Mouse (Mus musculus) neural tube, embryonic 15.5 days (tissue): Measurements from ENCODE around the gene Gm19935. TPM values are rescaled to one million over a fixed set of nuclear protein-coding genes. Genes with fewer than 3 reads are reported as not detected.
A peak's percentile ranks its signal among the peaks of the same experiment; 100 is the strongest.

Experiments used
- ATAC-seq: fragments of 200-750 bp; cut with Nextera tagmentation; 2 replicates; pipeline ENCODE4 v1.8.0; 2017; ENCODE audit warnings: mild to moderate bottlenecking, moderate TSS enrichment, moderate library complexity; ENCODE audit not compliant: low FRiP score
- H3K27ac ChIP-seq: fragments of 300-500 bp; sonication (generic); replicated peaks from 2 replicates; pipeline ENCODE4 v1.5.1; 2015; ENCODE audit warnings: mild to moderate bottlenecking, inconsistent platforms
- H3K27me3 ChIP-seq: fragments of 300-500 bp; sonication (generic); replicated peaks from 2 replicates; pipeline ENCODE4 v1.6.1; 2015; ENCODE audit warnings: inconsistent platforms
- H3K36me3 ChIP-seq: fragments of 300-500 bp; sonication (generic); 2 replicates; pipeline ENCODE4 v1.6.1; 2015; ENCODE audit warnings: inconsistent platforms
- H3K4me1 ChIP-seq: fragments of 300-500 bp; sonication (generic); 2 replicates; pipeline ENCODE4 v1.6.1; 2015; ENCODE audit warnings: inconsistent platforms
- H3K4me2 ChIP-seq: fragments of 300-500 bp; sonication (generic); 2 replicates; pipeline ENCODE4 v1.6.1; 2015; ENCODE audit warnings: inconsistent platforms, mild to moderate bottlenecking, moderate library complexity
- H3K4me3 ChIP-seq: fragments of 300-500 bp; sonication (generic); replicated peaks from 2 replicates; pipeline ENCODE4 v1.5.1; 2015; ENCODE audit warnings: mild to moderate bottlenecking, inconsistent platforms
- H3K9ac ChIP-seq: fragments of 300-500 bp; sonication (generic); replicated peaks from 2 replicates; pipeline ENCODE4 v1.6.1; 2015; ENCODE audit warnings: mild to moderate bottlenecking, inconsistent platforms
- H3K9me3 ChIP-seq: fragments of 300-500 bp; sonication (generic); replicated peaks from 2 replicates; pipeline ENCODE4 v1.6.1; 2016; ENCODE audit warnings: inconsistent platforms
- WGBS: fragments of 180-500 bp; shearing (Covaris S2); methylation state at CpG from one replicate; pipeline ENCODE4 v1.1.7; 2015; ENCODE audit warnings: mixed read lengths; 5-methylcytosine and 5-hydroxymethylcytosine counted together
- polyA plus RNA-seq: library from polyadenylated mRNA; unstranded; fragments of >200 nt; fragmentation: Nextera tagmentation; extraction: Ambion mirVana; gene quantifications from 2 replicates; pipeline ENCODE4 v1.2.1, GENCODE M21; 2015

Gm19935 gene
- polyA plus RNA-seq, 1 experiment from 2014 or later = 3.3 TPM

GRCm38 (mm10) chr8:90828987-90829740 is 12.0 kb upstream of the Gm19935 start:
- H3K4me1 ChIP-seq = peaks cover 26% of the 10 kb centered on the region
- WGBS = 3% methylated on average over 11 of the region's 11 CpGs
- H3K36me3 ChIP-seq = no peaks in the 10 kb centered on the region
- H3K27me3 ChIP-seq = no peaks in the 10 kb centered on the region
- peak overlapping the region; percentile 58 for H3K4me3 ChIP-seq
- H3K4me2 ChIP-seq = peak overlapping the region; percentile 89
- H3K9ac ChIP-seq = peak overlapping the region; percentile 61
- H3K27ac ChIP-seq = peak overlapping the region; percentile 79
- ATAC-seq = peak; percentile 77
- H3K9me3 ChIP-seq = no peaks in the 10 kb centered on the region

GRCm38 (mm10) chr8:90828181-90828986 is 11.2 kb upstream of the Gm19935 start, which contains the start of gene Chd9:
Gene Chd9, plus strand, starts transcription at chr8:90828352.
- H3K27ac ChIP-seq = peak within 1 kb of the TSS; percentile 79
- peak; percentile 95 for ATAC-seq
- H3K9me3 ChIP-seq = no peaks in the 10 kb centered on the region
- under 1% methylated on average over 39 of the region's 39 CpGs for whole genome bisulfite sequencing
- peaks cover 26% of the 10 kb centered on the region for H3K4me1 ChIP-seq
- peak within 1 kb of the TSS; percentile 61 for H3K9ac ChIP-seq
- no peaks in the 10 kb centered on the region for H3K27me3 ChIP-seq
- no peaks in the 10 kb centered on the region for H3K36me3 ChIP-seq
- H3K4me3 ChIP-seq = peak within 1 kb of the TSS; percentile 58
- peak within 1 kb of the TSS; percentile 89 for H3K4me2 ChIP-seq

- H3K9ac ChIP-seq = no peak overlapping the region
- H3K36me3 ChIP-seq = no peaks in the 10 kb centered on the region
- no peak overlapping the region for H3K27ac ChIP-seq
- H3K27me3 ChIP-seq = no peaks in the 10 kb centered on the region
- H3K4me3 ChIP-seq = no peak overlapping the region
- H3K4me1 ChIP-seq = peaks cover 22% of the 10 kb centered on the region
- no peak for ATAC-seq
- no peak overlapping the region for H3K4me2 ChIP-seq
- no peaks in the 10 kb centered on the region for H3K9me3 ChIP-seq
- 85% methylated on average over 9 of the region's 9 CpGs for WGBS
Measured at GRCm38 (mm10) chr8:90825459-90825871, 8.3 kb upstream of the Gm19935 start.

- WGBS = 63% methylated on average over 11 of the region's 11 CpGs
- no peaks in the 10 kb centered on the region for H3K9me3 ChIP-seq
- no peak for ATAC-seq
- H3K27me3 ChIP-seq = no peaks in the 10 kb centered on the region
- H3K9ac ChIP-seq = no peak overlapping the region
- H3K4me3 ChIP-seq = no peak overlapping the region
- H3K36me3 ChIP-seq = no peaks in the 10 kb centered on the region
- H3K4me1 ChIP-seq = no peaks in the 10 kb centered on the region
- H3K27ac ChIP-seq = no peak overlapping the region
- H3K4me2 ChIP-seq = no peak overlapping the region
Measured at GRCm38 (mm10) chr8:90822443-90822842, 5.2 kb upstream of the Gm19935 start.

DNA sequence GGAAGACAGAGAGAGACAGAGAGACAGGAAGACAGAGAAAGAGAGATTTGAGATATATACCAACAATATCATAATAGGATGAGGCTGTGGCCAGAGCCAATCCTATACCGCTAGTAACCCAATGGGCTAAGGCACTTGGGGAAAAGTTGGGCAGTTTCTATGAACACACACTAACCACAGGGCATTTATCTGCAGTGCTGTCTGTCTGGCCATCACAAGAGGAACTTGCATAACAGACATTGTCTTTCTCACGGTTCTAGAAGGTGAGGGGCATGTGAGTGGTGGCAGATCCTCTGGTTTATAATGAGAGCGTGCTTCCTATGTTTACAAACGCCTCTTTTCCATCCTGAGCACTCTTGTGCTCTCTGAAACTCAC is 3.1 kb upstream of the Gm19935 start:
- Histone ChIP-seq H3K4me1 (peaks cover 10% of the 10 kb centered on the region), H3K4me2 (no peak overlapping the region), H3K36me3 (no peaks in the 10 kb centered on the region), H3K4me3 (no peak overlapping the region), H3K9ac (no peak overlapping the region), H3K27ac (no peak overlapping the region), H3K9me3 (no peaks in the 10 kb centered on the region), H3K27me3 (no peaks in the 10 kb centered on the region)
- ATAC-seq = no peak
- 89% methylated on average over 4 of the region's 4 CpGs for WGBS

DNA sequence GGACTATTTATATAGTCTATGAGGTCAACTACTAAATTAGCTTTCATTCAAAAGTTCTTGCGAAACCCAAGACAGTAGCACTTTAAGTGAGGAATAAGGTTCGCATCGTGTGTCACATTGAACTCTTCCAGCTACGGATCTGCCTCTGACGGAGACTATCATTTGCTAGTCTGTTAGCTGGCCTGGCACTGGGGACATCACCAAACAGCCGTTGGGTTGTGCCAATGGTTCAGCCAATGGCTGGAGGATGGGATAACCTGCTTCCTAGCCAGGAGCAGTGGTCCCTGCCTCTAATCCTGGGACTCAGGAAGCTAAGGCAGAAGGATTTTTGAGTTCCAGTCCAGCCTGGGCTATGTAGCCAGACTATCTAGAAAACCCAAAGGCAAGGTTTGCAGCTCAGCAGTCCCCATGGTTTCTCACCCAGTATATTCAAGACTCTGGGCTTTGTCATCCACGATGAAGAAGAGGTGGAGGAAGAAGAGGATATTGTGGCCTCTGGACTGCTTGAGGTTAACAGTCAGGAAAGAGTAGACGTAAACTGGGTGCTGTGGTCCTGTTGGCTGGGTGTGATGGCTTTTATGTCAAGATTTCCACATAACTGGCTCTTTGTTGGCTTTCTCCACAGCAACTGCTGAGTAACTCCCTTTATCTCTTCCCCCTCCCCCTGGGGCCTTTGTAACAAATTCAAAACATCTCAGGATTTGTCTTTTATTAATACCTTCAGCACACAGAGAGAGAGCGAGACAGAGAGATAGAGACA is 2.5 kb upstream of the Gm19935 start:
- Histone ChIP-seq H3K27me3 (no peaks in the 10 kb centered on the region), H3K9ac (no peak overlapping the region), H3K4me2 (no peak overlapping the region), H3K4me3 (no peak overlapping the region), H3K36me3 (no peaks in the 10 kb centered on the region), H3K4me1 (peaks cover 10% of the 10 kb centered on the region), H3K9me3 (no peaks in the 10 kb centered on the region), H3K27ac (no peak overlapping the region)
- no peak for ATAC-seq
- 84% methylated on average over 9 of the region's 9 CpGs for WGBS

DNA sequence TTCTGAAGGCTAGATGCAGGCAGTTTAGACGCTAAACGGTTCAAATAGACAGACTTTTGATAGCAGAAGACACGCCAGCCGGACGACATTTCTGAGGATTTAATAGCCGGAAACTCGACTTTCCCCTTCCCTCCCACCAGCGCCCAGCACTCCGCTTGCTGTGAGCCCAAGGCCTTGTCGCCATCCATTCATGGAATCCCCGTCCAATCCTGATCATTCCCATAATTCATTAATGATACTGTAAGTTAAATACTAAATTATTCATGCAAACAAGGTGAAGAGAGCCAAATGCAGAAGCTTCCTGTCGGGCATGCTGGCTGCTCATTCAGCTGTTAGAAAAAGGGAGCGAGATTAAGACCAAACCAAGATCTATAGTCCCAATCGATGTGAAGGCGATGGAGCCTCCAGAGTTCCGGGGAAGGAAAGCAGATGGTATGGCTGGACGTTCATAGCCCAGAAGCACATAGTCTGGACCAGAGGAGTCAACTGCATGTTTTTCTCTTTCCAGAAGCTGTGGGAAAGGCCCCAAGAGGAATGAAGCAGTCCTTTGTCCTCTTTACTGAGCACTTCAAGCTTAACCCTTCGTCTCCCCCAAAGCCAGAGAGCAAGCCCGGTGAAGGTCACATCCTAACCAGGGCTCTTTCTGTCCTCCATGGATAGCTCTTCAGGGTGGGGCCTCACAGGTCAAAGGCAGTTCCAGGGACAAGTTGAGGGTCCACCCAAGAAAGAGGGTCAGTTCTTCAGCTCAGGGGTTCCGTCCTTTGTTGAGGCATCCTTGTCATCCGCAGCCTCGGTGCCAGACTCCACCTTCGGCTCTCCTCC is 921 bp downstream of the Gm19935 start:
- Histone ChIP-seq H3K4me1 (peaks cover 10% of the 10 kb centered on the region), H3K9me3 (no peaks in the 10 kb centered on the region), H3K4me2 (peak overlapping the region; percentile 15), H3K4me3 (no peak overlapping the region), H3K27ac (peak overlapping the region; percentile 51), H3K36me3 (no peaks in the 10 kb centered on the region), H3K9ac (0 out of 2 replicates have a peak overlapping the region, but pooled peaks have one; percentile 3), H3K27me3 (no peaks in the 10 kb centered on the region)
- ATAC-seq = no peak
- 48% methylated on average over 23 of the region's 23 CpGs for WGBS

DNA sequence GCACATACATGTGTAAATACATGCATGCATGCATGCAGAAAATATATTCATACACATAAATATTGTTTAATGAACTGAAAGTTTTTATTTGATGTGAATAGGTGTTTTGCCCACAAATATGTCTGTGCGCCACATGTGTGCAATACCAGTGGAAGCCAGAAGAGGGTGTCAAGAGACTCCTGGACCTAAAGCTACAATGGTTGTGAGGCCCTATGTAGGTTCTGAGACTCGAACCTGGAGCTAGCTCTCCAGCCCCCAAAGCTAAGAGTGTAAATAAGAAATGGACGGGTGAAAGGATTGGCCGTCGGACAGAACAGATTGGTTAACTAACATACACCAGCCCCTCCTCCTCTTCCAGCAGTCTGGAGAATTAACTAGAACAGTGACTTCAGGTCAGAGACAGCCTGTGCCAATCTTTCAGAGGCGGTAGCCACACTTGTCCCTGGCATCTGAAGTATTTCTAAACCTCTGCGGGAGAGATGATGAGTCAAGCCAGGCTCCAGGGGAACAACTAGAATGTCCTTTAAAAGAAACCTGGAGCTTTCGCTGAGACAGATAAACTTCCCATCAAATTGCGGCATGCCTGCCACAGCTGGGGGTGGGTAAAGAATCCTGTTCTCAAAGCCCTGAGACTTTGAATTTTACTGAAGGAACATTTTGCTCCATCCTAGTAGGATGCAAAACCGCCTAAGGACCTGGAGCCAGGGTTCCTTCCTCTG is 3.4 kb downstream of the Gm19935 start:
- Histone ChIP-seq H3K4me1 (peaks cover 10% of the 10 kb centered on the region), H3K9ac (no peak overlapping the region), H3K4me3 (no peak overlapping the region), H3K9me3 (no peaks in the 10 kb centered on the region), H3K4me2 (no peak overlapping the region), H3K27ac (no peak overlapping the region), H3K36me3 (no peaks in the 10 kb centered on the region), H3K27me3 (no peaks in the 10 kb centered on the region)
- WGBS = 87% methylated on average over 10 of the region's 10 CpGs
- ATAC-seq = no peak

DNA sequence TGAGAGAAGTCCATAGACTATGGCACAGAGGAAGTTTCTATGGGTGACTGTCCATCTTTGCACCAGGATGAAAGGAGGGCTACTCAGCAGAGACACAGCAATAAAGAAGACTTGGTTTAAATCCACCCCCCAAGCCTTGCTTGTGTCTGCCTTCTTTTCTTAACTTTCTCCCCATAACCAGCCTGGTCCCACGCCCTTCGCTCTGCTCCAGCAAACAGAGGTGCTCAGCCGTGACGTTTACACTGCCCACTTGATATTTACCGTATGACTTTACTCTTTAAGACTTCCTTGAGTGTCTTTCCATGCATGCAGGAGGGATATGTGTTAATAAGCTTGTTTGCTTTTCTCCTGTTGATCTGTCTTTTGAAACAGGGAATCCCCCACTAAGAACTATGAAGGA is 17.7 kb downstream of the Gm19935 start:
- Histone ChIP-seq H3K4me2 (no peak overlapping the region), H3K27me3 (no peaks in the 10 kb centered on the region), H3K9me3 (0 out of 2 replicates have a peak, but pooled peaks cover 9% of the 10 kb centered on the region), H3K9ac (no peak overlapping the region), H3K36me3 (no peaks in the 10 kb centered on the region), H3K4me3 (no peak overlapping the region), H3K4me1 (peaks cover 13% of the 10 kb centered on the region), H3K27ac (no peak overlapping the region)
- WGBS = 91% methylated on average over 5 of the region's 5 CpGs
- ATAC-seq = no peak

- ATAC-seq = peak; percentile 47; the same call in 1 of the 2 replicates
- 8% methylated on average over 12 of the region's 12 CpGs for WGBS
- Histone ChIP-seq H3K27ac (peak overlapping the region; percentile 45; the same call in 1 of the 2 replicates), H3K27me3 (no peaks in the 10 kb centered on the region), H3K4me2 (peak overlapping the region; percentile 49), H3K4me3 (peak overlapping the region; percentile 22), H3K36me3 (no peaks in the 10 kb centered on the region), H3K9ac (no peak overlapping the region), H3K4me1 (peaks cover 17% of the 10 kb centered on the region), H3K9me3 (no peaks in the 10 kb centered on the region)
Measured at GRCm38 (mm10) chr8:90794990-90795861, 22.0 kb downstream of the Gm19935 start.
